Mouse (Mus musculus): Measurements from ENCODE around the gene 4931414P19Rik.

Gene 4931414P19Rik

GRCm38 (mm10) chr14:54583681-54584338 is 22.0 kb downstream of the 4931414P19Rik start:
- peak in 1 of 2 experiments; percentile 65 for DNase-seq (ENCODE audit: low spot score in 2 of 2)

- DNase-seq (ENCODE audit: low spot score in 2 of 2): no peak
Measured at GRCm38 (mm10) chr14:54582536-54582935, 23.3 kb downstream of the 4931414P19Rik start.

- DNase-seq (ENCODE audit: low spot score in 2 of 2): no peak
Measured at GRCm38 (mm10) chr14:54579638-54580037, 26.2 kb downstream of the 4931414P19Rik start.

GRCm38 (mm10) chr14:54578063-54578462 is 27.7 kb downstream of the 4931414P19Rik start:
- DNase-seq (ENCODE audit: low spot score in 2 of 2): peak in 1 of 2 experiments; percentile 26

GRCm38 (mm10) chr14:54577089-54577982 is 28.5 kb downstream of the 4931414P19Rik start, which contains the start of gene Ajuba:
Gene Ajuba, minus strand, starts transcription at chr14:54577558.
- DNase-seq (ENCODE audit: low spot score in 2 of 2): peak in 1 of 2 experiments; percentile 71

- no peak for DNase-seq (ENCODE audit: low spot score in 2 of 2)
Measured at GRCm38 (mm10) chr14:54576241-54577088, 29.3 kb downstream of the 4931414P19Rik start.

- no peak for DNase-seq (ENCODE audit: low spot score in 2 of 2)
Measured at GRCm38 (mm10) chr14:54575631-54576030, 30.2 kb downstream of the 4931414P19Rik start.

- no peak for DNase-seq (ENCODE audit: low spot score in 2 of 2)
Measured at GRCm38 (mm10) chr14:54575031-54575430, 30.8 kb downstream of the 4931414P19Rik start.

- no peak for DNase-seq (ENCODE audit: low spot score in 2 of 2)
Measured at GRCm38 (mm10) chr14:54574253-54574652, 31.5 kb downstream of the 4931414P19Rik start.

- DNase-seq (ENCODE audit: low spot score in 2 of 2): no peak
Measured at GRCm38 (mm10) chr14:54572790-54573736, 32.7 kb downstream of the 4931414P19Rik start.

GRCm38 (mm10) chr14:54572122-54572521 is 33.7 kb downstream of the 4931414P19Rik start:
- DNase-seq (ENCODE audit: low spot score in 2 of 2): no peak

GRCm38 (mm10) chr14:54569451-54570392 is 36.1 kb downstream of the 4931414P19Rik start:
- no peak for DNase-seq (ENCODE audit: low spot score in 2 of 2)

- peak in 1 of 2 experiments; percentile 73 for DNase-seq (ENCODE audit: low spot score in 2 of 2)
Measured at GRCm38 (mm10) chr14:54568694-54569414, 36.9 kb downstream of the 4931414P19Rik start.

- DNase-seq (ENCODE audit: low spot score in 2 of 2): no peak
Measured at GRCm38 (mm10) chr14:54560527-54561242, 45.1 kb downstream of the 4931414P19Rik start.

GRCm38 (mm10) chr14:54557330-54557729 is 48.5 kb downstream of the 4931414P19Rik start:
- no peak for DNase-seq (ENCODE audit: low spot score in 2 of 2)

- peak in 1 of 2 experiments; percentile 66 for DNase-seq (ENCODE audit: low spot score in 2 of 2)
Measured at GRCm38 (mm10) chr14:54553975-54554769, 51.6 kb downstream of the 4931414P19Rik start, which contains the start of gene Haus4. Gene Haus4, minus strand, starts transcription at chr14:54554616.

GRCm38 (mm10) chr14:54553454-54553974 is 52.3 kb downstream of the 4931414P19Rik start:
- no peak for DNase-seq (ENCODE audit: low spot score in 2 of 2)

Measured in left cerebral cortex, adult 9 months (tissue).